Mouse (Mus musculus) gastrocnemius, postnatal 14 days (tissue): ENCODE data around the gene Cry1. TPM values are rescaled to one million over a fixed set of nuclear protein-coding genes. Genes with fewer than 3 reads are reported as not detected.

ENCODE experiments used
- total RNA-seq, 2 experiments: library from RNA; stranded (reverse); gene quantifications; 2 replicates each; pipeline ENCODE4 v1.2.3; 2021

Gene Cry1
- total RNA-seq, 2 experiments from 2014 or later = 10.9 to 11.0 TPM

Other genes starting within 250 kb of the Cry1 start
- gene Fhl4, start 82.6 kb downstream of the Cry1 start, total RNA-seq = under 1 TPM; 0.31 to 0.33 TPM
- 10 to 100 TPM; 11.3 to 18.2 TPM for gene Tmem263, start 82.4 kb downstream of the Cry1 start, total RNA-seq
- 10 to 100 TPM; 12.2 to 16.2 TPM for gene Mterf2, start 57.0 kb downstream of the Cry1 start, total RNA-seq
- gene Btbd11, start 201.8 kb upstream of the Cry1 start, total RNA-seq = 1 to 10 TPM in 1 of 2 experiments, under 1 TPM in 1; 0.47 to 1.1 TPM